Mouse (Mus musculus) splenic B cell, adult 2 months (primary cell): ENCODE measurements around the gene Lrg1.
"Not testable (repeated sequence)": the region's sequence is repeated elsewhere in the genome, so short reads cannot be mapped to it uniquely, and the experiment has no call there.

Experiments
- DNase-seq: peaks from one replicate; pipeline ENCODE4 v3.0.0-alpha.2; 2011; ENCODE audit warnings: low read depth, low spot score
- H3K27me3 ChIP-seq: 2 replicates; pipeline ENCODE4 v1.6.1; 2012; ENCODE audit warnings: mild to moderate bottlenecking, low read length, moderate library complexity, mixed read lengths; ENCODE audit not compliant: control insufficient read depth, poor library complexity, insufficient read depth, severe bottlenecking
- H3K36me3 ChIP-seq: 2 replicates; pipeline ENCODE4 v1.6.1; 2012; ENCODE audit warnings: mild to moderate bottlenecking, low read length, moderate library complexity, mixed read lengths; ENCODE audit not compliant: control insufficient read depth, poor library complexity, insufficient read depth, severe bottlenecking

Gene Lrg1

GRCm38 (mm10) chr17:56079921-56080320, 41.9 kb downstream of the Lrg1 start:
- H3K36me3 ChIP-seq, result 0 out of 2 replicates have a peak, but pooled peaks cover 5% of the 10 kb centered on the region
- DNase-seq, result peak; percentile 36
- no peaks in the 10 kb centered on the region for H3K27me3 ChIP-seq

- peak; percentile 100 for DNase-seq
- Histone ChIP-seq H3K36me3 (0 out of 2 replicates have a peak, but pooled peaks cover 3% of the 10 kb centered on the region), H3K27me3 (no peaks in the 10 kb centered on the region)
Measured at GRCm38 (mm10) chr17:56078880-56079795, 42.7 kb downstream of the Lrg1 start, which contains the start of gene Hdgfl2. TSS of gene Hdgfl2 (plus strand) at chr17:56079634.

- H3K27me3 ChIP-seq, H3K36me3 ChIP-seq: not testable (repeated sequence)
- peak; percentile 27 for DNase-seq
Measured at GRCm38 (mm10) chr17:56078361-56078760, 43.4 kb downstream of the Lrg1 start.

- Histone ChIP-seq H3K36me3 (peaks cover 6% of the 10 kb centered on the region), H3K27me3 (no peaks in the 10 kb centered on the region)
- no peak for DNase-seq
Measured at GRCm38 (mm10) chr17:56077523-56077922, 44.3 kb downstream of the Lrg1 start.

- peaks cover 10% of the 10 kb centered on the region for H3K36me3 ChIP-seq
- no peaks in the 10 kb centered on the region for H3K27me3 ChIP-seq
- peak; percentile 98 for DNase-seq
Measured at GRCm38 (mm10) chr17:56074827-56075208, 47.0 kb downstream of the Lrg1 start, which contains the start of gene Ubxn6. TSS of gene Ubxn6 (minus strand) at chr17:56075028.

- peak; percentile 91 for DNase-seq
- Histone ChIP-seq H3K36me3 (peaks cover 14% of the 10 kb centered on the region), H3K27me3 (no peaks in the 10 kb centered on the region)
Measured at GRCm38 (mm10) chr17:56074097-56074826, 47.5 kb downstream of the Lrg1 start.

- H3K36me3 ChIP-seq, result peaks cover 14% of the 10 kb centered on the region
- no peak for DNase-seq
Measured at GRCm38 (mm10) chr17:56072243-56072642, 49.6 kb downstream of the Lrg1 start.

GRCm38 (mm10) chr17:56071126-56071525, 50.7 kb downstream of the Lrg1 start:
- no peaks in the 10 kb centered on the region for H3K27me3 ChIP-seq
- DNase-seq, result no peak
- H3K36me3 ChIP-seq, result peaks cover 14% of the 10 kb centered on the region

More at GRCm38 (mm10) chr17:56072243-56072642, 49.6 kb downstream of the Lrg1 start:
- no peaks in the 10 kb centered on the region for H3K27me3 ChIP-seq
